Mouse (Mus musculus) heart, postnatal 0 days (tissue): ENCODE results near the gene Psap. TPM values are rescaled to one million over a fixed set of nuclear protein-coding genes. Genes with fewer than 3 reads are reported as not detected.

Experiments used
- ATAC-seq: fragments of 200-750 bp; cut with Nextera tagmentation; 2 replicates; pipeline ENCODE4 v1.8.0; 2017; ENCODE audit warnings: low read depth, moderate number of reproducible peaks, moderate library complexity; ENCODE audit not compliant: insufficient read depth
- DNase-seq: peaks from one replicate; pipeline ENCODE4 v3.0.0-alpha.2; 2016; ENCODE audit warnings: low spot score
- H3K27ac ChIP-seq: fragments of 300-500 bp; sonication (generic); 2 replicates; pipeline ENCODE4 v1.5.1; 2014; ENCODE audit warnings: low read depth, mild to moderate bottlenecking
- H3K27me3 ChIP-seq: fragments of 300-500 bp; sonication (generic); 2 replicates; pipeline ENCODE4 v1.6.1; 2014; ENCODE audit warnings: low read length, mixed read lengths; ENCODE audit not compliant: control insufficient read depth, insufficient read depth
- H3K36me3 ChIP-seq: fragments of 300-500 bp; sonication (generic); replicated peaks from 2 replicates; pipeline ENCODE4 v1.6.1; 2014; ENCODE audit warnings: low read length, mixed read lengths; ENCODE audit not compliant: control insufficient read depth, insufficient read depth
- H3K4me1 ChIP-seq: fragments of 300-500 bp; sonication (generic); 2 replicates; pipeline ENCODE4 v1.6.1; 2014; ENCODE audit warnings: antibody characterized with exemption; ENCODE audit not compliant: control insufficient read depth, insufficient read depth
- H3K4me2 ChIP-seq: fragments of 300-500 bp; sonication (generic); 2 replicates; pipeline ENCODE4 v1.6.1; 2014; ENCODE audit warnings: low read depth, mild to moderate bottlenecking, low read length, moderate library complexity
- H3K4me3 ChIP-seq: fragments of 300-500 bp; sonication (generic); 2 replicates; pipeline ENCODE4 v1.5.1; 2014; ENCODE audit warnings: low read depth, low read length
- H3K9ac ChIP-seq: fragments of 300-500 bp; sonication (generic); replicated peaks from 2 replicates; pipeline ENCODE4 v1.6.1; 2014; ENCODE audit warnings: low read depth, low read length, mixed read lengths
- H3K9me3 ChIP-seq: fragments of 300-500 bp; sonication (generic); replicated peaks from 2 replicates; pipeline ENCODE4 v1.6.1; 2016; ENCODE audit warnings: low read length; ENCODE audit not compliant: control insufficient read depth
- CTCF ChIP-seq: IDR thresholded peaks from 2 replicates; pipeline ENCODE4 v1.5.1; 2016; ENCODE audit warnings: antibody characterized with exemption, control low read depth, low read depth
- EP300 ChIP-seq: IDR thresholded peaks from 2 replicates; pipeline ENCODE4 v1.6.1; 2016; ENCODE audit warnings: antibody characterized with exemption, low read depth
- WGBS: fragments of 180-500 bp; shearing (Covaris S2); extraction: QIAGEN DNeasy Blood & Tissue Kit; methylation state at CpG from one replicate; pipeline ENCODE4 v1.1.7; 2014; 5-methylcytosine and 5-hydroxymethylcytosine counted together
- polyA plus RNA-seq: library from polyadenylated mRNA; unstranded; fragments of >200 nt; fragmentation: Nextera tagmentation; extraction: Ambion mirVana; gene quantifications from 2 replicates; pipeline ENCODE4 v1.2.1, GENCODE M21; 2015
- total RNA-seq: library from RNA; depleted of rRNA; stranded (reverse); fragments of >200 nt; gene quantifications from 2 replicates; pipeline ENCODE4 v1.2.3, GENCODE M21; 2014; ENCODE audit warnings: low replicate concordance; rRNA removed

Psap gene
- total and polyA plus RNA-seq, 2 experiments from 2014 or later = 139 to 479 TPM

DNA sequence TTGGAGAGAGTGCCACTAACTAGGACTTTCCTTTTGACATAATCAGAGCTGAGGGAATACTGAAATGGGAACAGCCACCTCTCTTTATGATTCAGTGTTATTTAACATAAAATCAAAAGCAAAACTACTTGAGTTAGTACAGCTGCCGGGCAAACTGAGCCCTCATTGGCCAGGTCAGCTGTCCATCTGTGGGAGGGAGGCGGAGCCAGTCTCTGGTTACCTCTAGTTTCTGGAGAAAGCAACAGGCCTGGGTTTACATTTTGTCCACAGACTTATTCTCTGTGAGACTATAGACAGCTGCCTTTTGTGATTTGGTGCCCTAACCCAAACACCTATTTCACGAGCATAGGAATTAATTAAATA, 73.4 kb downstream of the Psap start:
- Histone ChIP-seq H3K4me1 (peaks cover 26% of the 10 kb centered on the region; the same call in 1 of the 2 replicates), H3K36me3 (no peaks in the 10 kb centered on the region), H3K4me2 (peak overlapping the region; percentile 58), H3K9me3 (no peaks in the 10 kb centered on the region), H3K9ac (no peak overlapping the region), H3K4me3 (peak overlapping the region; percentile 41), H3K27me3 (peaks cover 8% of the 10 kb centered on the region; the same call in 1 of the 2 replicates), H3K27ac (peak overlapping the region; percentile 85)
- DNase-seq = peak; percentile 58
- 19% methylated on average over 3 of the region's 3 CpGs for WGBS
- TF ChIP-seq CTCF (no peak), EP300 (no peak)
- ATAC-seq = peak; percentile 35; the same call in 1 of the 2 replicates

- H3K36me3 ChIP-seq = no peaks in the 10 kb centered on the region
- no peak overlapping the region for H3K4me3 ChIP-seq
- ATAC-seq (no peak), DNase-seq (no peak)
- 24% methylated on average over 3 of the region's 3 CpGs for WGBS
- peaks cover 25% of the 10 kb centered on the region; the same call in 1 of the 2 replicates for H3K4me1 ChIP-seq
- H3K27me3 ChIP-seq = peaks cover 8% of the 10 kb centered on the region; the same call in 1 of the 2 replicates
- H3K27ac ChIP-seq = peak overlapping the region; percentile 85
- TF ChIP-seq CTCF (no peak), EP300 (no peak)
- H3K9ac ChIP-seq = no peak overlapping the region
- no peaks in the 10 kb centered on the region for H3K9me3 ChIP-seq
- H3K4me2 ChIP-seq = peak overlapping the region; percentile 58
Measured at GRCm38 (mm10) chr10:60351248-60351647, 73.8 kb downstream of the Psap start.

GRCm38 (mm10) chr10:60351761-60352455, 74.5 kb downstream of the Psap start:
- H3K4me2 ChIP-seq = peak overlapping the region; percentile 58
- H3K27ac ChIP-seq = peak overlapping the region; percentile 85
- DNase-seq (peak; percentile 57), ATAC-seq (peak; percentile 68)
- 33% methylated on average over 7 of the region's 7 CpGs for WGBS
- peaks cover 8% of the 10 kb centered on the region; the same call in 1 of the 2 replicates for H3K27me3 ChIP-seq
- TF ChIP-seq EP300 (no peak), CTCF (no peak)
- no peak overlapping the region for H3K9ac ChIP-seq
- H3K36me3 ChIP-seq = no peaks in the 10 kb centered on the region
- H3K9me3 ChIP-seq = no peaks in the 10 kb centered on the region
- H3K4me1 ChIP-seq = 0 out of 2 replicates have a peak, but pooled peaks cover 19% of the 10 kb centered on the region
- no peak overlapping the region for H3K4me3 ChIP-seq

Other genes starting within 250 kb of the Psap start
- 18.3 and 18.4 TPM in 2 replicates for gene Spock2, start 171.4 kb upstream of the Psap start, total RNA-seq
- gene Spock2, start 171.4 kb upstream of the Psap start, polyA plus RNA-seq = 5.2 and 5.7 TPM in 2 replicates
- gene Chst3, start 58.4 kb upstream of the Psap start, total RNA-seq = 2.2 and 2.4 TPM in 2 replicates
- 0.20 and 0.27 TPM in 2 replicates for gene Chst3, start 58.4 kb upstream of the Psap start, polyA plus RNA-seq
- gene Vsir, start 69.2 kb downstream of the Psap start, total RNA-seq = 8.3 and 117 TPM in 2 replicates
- gene Vsir, start 69.2 kb downstream of the Psap start, polyA plus RNA-seq = 4.6 and 4.7 TPM in 2 replicates
- gene Gm17455, start 122.1 kb downstream of the Psap start, total RNA-seq = not detected in 2 replicates
- 0.38 TPM in 2 replicates for gene Gm17455, start 122.1 kb downstream of the Psap start, polyA plus RNA-seq